Mouse (Mus musculus) ES-E14 (cell line): ENCODE measurements around the gene Adssl1.

Experiments used
- HCFC1 ChIP-seq: IDR thresholded peaks from 2 replicates; pipeline ENCODE4 v1.6.1; 2012; ENCODE audit warnings: low read length, inconsistent platforms, borderline replicate concordance; ENCODE audit not compliant: insufficient read depth
- MAFK ChIP-seq: IDR thresholded peaks from 2 replicates; pipeline ENCODE4 v1.6.1; 2014; ENCODE audit warnings: mild to moderate bottlenecking, low read depth, low read length, inconsistent platforms; ENCODE audit not compliant: insufficient read depth
- ZC3H11A ChIP-seq: IDR thresholded peaks from 2 replicates; pipeline ENCODE4 v1.6.1; 2012; ENCODE audit warnings: low read depth, mild to moderate bottlenecking, inconsistent platforms, low read length, borderline replicate concordance
- ZNF384 ChIP-seq: IDR thresholded peaks from 2 replicates; pipeline ENCODE4 v1.6.1; 2012; ENCODE audit warnings: low read depth, low read length, inconsistent platforms

- TF ChIP-seq MAFK (no peak), ZNF384 (no peak), ZC3H11A (no peak), HCFC1 (no peak)
Measured at GRCm38 (mm10) chr12:112660576-112661326, 40.9 kb downstream of the Adssl1 start.
